Mouse (Mus musculus) adrenal gland, postnatal 25 days (tissue): ENCODE results near the gene Alkbh3. TPM values are rescaled to one million over a fixed set of nuclear protein-coding genes. Genes with fewer than 3 reads are reported as not detected.

Experiments used
- DNase-seq: peaks from one replicate; pipeline ENCODE4 v3.0.0; 2021; ENCODE audit warnings: mixed read lengths
- total RNA-seq: library from RNA; stranded (reverse); gene quantifications from 2 replicates; pipeline ENCODE4 v1.2.3, GENCODE M21; 2021

The Alkbh3 gene
- total RNA-seq, 1 experiment from 2014 or later, result 56.0 TPM

DNA sequence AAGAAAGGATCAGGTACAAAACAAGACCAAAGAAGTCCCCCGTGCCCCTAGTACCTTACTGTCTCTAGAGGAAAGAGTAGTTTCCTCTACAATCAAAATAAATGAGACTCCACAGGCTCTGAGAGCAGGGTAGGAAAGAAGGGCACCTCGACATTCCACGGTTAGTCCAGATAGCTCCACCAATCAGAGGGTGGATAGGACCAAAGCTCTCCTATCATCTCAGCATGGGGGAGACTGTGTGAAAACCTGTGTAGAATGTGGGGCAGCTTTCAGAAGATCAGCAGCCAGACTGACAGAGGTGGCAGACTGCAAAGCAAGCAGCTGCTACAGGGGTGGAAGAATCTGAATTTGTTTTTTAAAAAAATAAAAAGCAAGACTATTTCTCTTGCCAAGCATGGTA lies 17.8 kb downstream of the Alkbh3 start:
- no peak for DNase-seq

DNA sequence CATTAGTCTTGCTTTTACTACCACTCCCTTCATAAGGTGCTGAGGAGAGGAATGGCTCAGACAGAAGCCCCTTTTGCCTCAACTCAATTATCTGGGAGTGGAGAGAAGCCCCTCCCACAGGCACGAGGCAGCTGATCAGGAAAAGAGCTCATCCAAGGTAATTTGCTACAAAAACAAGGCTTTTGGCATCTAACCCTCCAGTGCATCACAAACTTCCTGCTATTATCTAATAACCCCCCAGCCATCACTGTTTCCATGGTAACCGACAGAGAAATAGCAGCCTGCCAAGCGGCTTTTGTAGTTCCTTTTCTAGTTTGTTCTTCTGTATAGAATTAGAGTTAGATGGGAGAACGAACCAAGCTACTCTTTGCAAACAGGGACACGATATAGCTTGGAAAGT lies 18.3 kb downstream of the Alkbh3 start:
- DNase-seq, result no peak

DNA sequence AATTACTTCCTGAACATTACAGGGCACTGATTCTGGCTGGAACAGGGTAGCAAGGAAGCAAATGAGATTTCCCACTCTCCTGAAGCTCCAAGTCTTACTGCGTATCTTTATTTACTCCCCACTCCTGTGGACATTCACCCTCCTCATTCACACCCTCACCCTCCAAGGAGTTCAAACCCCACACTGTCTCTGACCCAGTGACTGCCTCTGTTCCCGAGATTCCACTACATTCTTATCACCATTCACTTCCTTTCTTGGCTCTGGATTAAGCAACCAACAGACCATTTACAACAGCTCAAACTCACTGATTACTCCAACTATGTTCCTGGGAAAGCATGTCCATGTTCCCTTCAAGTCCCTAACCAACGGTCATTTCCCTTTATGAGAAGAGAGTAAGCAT lies 19.3 kb downstream of the Alkbh3 start:
- DNase-seq, result no peak

DNA sequence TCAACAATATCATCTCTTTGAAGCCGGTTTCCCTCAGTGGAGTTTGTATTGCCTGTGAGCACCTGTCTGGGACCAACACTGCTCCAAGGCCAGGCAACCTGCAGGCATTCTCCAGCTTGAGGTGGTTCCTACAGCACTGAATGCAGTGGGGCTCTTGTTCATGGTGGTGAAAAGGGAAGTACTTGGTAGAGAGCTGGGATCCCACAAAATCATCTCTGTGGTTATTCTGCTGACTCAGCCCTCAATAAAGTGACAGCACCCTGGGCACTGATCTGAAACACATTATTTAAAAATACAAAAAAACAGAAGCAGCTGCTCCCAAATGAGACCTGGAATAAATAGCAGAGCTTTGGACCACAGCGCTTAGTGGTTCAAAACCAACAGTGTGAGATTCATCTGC lies 22.2 kb downstream of the Alkbh3 start:
- no peak for DNase-seq

DNA sequence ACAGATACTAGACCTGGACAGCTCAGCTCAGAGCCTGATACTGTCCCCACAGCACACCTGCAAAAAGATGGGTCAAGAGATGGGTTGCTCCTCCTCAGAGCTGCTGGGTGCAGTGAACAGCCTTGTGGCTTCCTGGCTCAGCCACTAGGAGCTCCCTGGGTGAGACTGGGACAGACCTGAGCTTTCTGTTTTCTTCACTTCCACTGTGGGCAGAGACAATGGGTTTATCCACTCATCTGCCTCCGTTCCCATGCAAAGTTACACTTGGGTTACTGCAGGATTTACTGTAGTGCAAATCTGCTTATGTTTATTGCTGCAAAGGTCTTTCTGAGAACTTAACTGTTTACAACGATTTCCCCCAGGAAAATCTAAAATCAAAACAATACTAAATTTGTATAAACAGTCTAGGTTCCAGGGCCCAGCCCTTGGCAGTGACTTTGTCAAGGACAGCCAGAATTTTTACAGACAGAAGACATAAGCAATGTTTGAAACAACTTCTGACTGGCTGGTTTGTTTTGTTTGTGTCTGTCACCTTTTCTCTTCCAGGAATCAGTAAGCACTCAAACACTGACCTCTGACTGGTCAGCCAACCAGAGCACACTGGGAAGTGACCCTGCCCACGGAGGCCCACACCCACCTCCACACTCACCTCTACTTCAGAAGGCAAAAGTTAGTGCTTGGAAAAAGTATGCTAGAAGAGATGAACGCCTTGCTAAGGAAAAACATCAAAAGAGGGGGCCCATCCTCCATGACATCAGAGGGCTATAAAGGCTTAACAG lies 28.0 kb downstream of the Alkbh3 start:
- no peak for DNase-seq

DNA sequence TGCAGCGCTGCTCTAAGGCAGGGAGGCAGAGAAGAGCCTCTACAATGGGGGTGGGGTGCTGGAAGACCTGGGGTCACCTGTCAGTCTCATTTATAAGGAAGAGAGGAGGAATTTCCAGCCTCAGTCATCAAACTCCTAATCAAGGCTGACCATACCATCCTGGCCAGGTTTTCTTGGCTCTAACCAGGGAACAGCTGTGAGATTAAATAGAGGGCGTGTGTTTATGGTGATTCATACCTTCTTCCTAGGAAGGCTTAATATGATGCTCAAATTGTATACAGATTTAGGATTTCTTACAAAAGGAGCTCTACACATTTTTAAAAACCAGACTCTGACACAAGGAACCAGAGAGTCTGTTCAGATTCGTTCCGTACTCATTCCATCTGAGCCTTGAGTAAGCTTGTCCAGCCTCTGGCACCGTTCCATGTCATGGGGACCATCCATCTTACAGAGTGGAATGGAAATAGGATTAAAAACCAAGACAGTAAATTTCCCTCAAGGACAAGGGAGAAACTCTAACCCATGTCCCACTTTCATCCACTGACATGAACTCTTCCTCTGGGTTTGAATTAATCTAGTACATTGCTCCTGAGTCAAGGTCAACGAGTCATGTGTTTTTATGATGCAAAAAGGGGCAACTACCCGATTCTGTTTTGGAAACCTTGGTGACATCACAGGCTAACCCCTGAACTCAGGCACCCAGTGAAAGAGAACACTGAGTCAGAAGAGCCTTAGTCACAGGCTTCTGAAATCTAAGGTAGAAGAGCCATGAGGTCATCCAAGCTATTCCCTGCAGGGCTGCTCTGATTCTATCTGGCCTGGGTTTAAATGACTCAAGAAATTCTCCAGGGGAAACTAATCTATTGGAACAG lies 31.1 kb downstream of the Alkbh3 start:
- DNase-seq, result peak; percentile 68

DNA sequence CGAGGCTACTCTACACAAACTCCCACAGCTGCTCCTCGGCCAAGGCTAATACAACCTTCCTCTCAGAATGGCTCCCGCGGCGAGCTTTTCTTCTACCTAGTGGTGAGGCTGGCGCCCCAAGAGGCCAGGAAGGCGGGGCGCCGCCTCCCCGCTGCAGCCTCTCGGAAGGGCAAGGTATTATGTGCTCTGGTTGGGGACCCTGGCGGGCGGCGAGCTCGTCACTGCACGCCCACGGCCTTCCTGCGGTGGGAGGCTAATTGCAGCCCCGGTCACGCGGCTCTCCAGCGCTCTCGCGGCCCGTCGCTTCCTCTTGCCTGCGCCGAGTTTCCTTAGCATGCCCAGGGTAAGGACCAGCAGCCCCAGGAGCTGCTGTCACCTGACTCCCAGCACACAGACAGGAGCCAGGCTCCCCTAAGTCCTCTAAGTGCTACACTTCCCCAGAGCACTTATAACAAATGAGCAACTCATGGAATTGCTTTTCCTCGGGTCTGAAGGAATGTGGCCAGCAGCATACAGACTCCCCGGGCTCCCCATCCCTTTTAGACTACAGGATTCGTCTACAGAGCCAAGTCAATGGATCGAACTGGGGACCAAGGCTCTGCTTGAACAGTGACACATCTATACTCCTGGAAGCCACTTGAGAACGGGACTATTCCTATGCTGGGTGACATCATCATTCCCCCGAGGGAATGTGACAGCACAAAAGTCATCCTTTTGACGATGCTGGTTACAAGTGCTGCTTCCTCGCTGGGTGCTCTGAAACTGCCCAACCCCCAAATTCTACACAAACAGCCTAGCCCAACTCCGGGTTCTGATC lies 34.0 kb downstream of the Alkbh3 start:
- DNase-seq, result peak; percentile 64

DNA sequence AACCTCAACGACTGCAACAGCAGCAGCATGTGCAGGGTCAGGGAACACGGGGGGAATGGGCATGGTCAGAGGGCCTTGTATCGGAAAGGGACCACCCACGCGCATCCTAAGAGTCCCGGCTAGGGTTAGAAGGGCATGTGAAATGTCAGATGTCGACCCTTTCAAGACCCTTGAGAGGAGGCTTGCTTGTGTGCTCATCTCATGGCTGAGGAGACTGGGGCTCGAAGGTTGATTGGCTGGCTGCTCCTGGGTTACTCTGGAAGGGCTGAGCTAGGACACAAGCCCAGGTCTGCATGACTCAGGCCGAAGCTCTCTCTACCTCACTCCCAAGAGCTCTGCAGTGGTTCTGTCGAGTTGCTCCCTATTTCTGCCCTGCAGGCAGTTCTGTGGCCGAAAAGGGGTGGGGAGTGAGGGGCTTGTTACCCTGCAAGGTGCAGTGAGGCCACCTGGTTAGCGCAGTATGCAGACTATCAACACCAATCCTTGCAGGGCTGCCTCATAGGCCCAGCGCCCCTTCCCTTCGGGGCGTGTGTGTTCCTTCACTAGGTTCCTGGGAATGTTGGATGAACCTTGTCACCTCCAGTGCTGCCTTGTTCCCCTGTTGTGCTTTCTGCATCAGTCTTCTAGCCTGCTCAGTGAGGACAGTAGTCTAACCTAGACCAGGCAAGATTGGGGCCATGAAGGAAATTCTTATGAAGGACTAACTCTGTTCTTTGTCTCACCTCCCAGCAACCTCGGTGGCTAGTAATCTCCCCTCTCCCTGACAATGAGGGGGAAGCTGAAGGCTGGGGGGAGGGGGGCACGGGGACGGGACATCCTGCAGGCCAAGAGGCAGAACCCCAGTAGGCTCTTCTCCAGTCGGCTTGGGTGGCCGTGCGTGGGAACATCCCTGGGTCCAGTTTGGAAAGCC lies 34.8 kb downstream of the Alkbh3 start:
- no peak for DNase-seq

DNA sequence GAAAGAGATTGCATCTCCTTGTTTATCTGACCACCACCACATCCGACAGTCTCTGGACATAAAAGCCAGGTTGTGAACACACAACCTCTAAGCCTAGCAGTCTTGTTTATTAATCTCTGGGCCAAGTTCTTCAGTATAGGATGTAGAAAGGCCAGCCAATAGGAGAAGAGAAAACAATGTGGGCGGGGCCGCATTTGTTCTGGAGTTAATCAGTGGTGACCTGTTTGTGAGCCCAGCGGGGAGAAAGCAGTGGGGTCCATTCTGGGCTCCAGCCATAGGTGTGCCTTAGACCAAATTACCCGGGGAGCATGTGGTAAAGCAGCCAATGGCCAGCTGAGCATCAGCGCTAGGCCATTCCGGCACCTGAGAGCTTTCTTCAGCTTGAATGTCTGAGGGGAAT lies 35.6 kb downstream of the Alkbh3 start:
- DNase-seq, result no peak

DNA sequence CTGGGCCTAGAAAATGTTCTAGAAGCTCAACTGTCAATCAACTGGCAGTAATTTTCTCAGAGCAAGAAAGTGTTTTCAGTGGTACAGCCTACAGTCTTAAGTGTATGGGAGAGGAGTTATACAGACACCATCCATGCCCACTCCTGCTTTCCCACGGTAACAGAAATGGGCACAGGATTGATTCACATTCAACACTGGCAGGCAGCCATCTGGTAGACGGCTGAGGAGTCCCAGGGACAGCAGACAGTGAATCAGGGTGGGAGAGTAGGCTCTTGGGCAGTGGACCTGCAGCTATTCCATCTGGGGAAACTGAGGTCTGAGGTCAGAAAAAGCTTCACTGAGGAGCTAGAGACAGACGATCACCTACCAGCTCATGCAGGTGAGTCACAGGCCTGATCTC lies 39.0 kb downstream of the Alkbh3 start:
- DNase-seq, result no peak

DNA sequence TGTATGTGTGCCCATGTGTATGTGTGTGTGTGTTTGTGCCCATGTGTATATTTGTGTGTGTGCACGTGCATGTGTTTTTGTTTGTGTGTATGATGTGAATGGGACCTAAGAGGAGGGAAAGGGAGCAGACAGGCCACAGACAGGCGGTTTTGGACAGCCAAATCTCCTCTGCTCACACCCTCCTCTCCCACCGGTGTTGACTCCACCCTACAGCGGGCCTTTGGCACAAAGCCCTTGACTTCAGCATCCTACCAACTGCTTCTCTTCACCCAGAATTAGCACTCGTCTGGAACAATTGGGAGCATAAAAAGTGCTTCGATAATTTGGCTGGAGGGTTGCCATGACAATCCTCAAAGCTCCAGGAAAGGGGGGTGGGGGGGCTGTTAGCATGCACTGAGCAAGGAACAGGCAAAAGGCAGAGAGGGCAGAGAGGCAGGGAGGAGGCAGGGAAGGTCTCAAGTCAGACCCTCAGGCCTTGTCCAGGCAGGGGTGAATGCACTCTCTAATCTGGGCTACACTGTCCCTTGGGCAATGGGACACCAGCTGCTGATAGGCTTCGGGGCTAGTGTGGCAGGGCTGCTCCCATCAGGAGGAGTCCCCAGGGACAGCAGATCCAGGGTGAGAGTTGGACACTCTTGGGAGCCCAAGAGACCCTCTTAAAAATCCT lies 46.0 kb downstream of the Alkbh3 start:
- DNase-seq, result no peak

DNA sequence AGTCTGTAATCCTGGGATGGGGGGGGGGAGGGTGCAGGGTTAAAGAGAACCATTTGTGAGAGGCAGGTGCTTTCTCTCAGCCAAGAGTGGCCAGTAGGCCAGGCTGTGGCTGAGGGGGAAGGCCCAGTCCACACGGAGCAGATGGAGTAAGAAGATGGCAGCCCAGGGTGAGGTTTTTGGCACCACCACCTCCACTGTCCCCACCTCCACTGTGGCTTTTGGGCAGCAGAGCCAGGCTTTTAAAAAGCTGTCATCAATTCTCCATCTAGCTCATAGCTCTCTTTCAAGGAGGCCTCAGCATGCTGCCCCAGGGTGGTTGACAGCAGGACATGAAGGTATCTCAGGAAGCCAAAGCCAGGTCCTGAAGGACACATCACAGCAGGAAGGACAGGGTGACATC lies 46.8 kb downstream of the Alkbh3 start:
- no peak for DNase-seq

DNA sequence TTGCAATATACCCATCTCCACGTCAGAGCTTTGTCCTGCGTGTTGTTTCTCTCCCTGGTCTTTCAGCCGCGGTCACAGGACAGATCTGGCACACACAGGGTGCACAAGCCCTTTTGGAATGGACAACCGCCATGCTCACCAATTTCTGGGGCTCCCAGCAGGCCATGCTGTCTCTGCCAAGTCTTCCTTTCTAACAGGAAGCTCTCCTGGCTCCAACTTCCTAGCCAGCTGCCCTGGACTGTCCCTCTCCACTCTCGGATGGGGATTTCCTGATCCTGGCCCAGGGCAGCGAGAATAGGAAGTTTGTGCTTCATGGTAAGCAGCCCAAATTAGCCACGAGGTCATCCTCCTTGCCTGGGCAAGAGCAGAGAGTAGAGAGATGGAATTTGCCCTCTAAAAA lies 48.9 kb downstream of the Alkbh3 start:
- DNase-seq, result peak; percentile 16

DNA sequence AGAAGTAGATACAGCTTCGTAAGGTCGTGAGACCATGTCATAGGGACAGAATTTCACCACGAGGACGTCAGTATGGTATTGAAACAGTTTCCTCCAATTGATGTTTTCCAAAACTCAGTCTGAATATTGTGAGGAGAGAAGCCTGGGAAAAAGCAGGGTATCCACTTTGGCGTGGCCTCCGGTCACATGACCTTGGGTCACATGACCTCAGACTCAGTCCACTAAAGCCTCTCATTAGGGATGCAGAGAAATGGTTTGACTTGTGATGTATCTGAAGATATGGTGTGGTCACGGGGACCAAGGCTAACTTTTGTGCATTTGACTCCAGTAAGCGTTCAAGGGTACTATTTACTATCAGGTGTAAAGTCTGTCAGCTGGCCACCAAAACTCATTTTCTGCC lies 51.3 kb downstream of the Alkbh3 start:
- DNase-seq, result no peak

DNA sequence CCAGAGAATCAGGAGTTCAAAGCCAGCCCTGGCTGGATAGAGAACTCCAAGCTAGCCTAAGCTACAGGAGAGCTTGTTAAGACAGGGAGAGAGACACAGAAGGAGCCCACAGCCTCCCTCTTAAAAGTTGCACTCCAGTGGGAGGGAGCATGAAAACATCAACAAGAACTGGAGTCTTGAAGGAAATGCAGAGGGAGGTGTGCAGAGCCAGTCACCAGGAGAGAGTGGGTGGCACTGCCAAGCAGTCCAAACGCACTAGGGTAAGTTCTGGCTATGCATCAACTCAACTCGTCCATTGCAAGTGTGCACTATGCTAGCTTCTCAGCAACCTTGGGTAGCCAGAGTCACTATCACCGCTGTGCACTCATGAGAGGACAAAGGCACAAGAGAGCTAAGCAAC lies 52.4 kb downstream of the Alkbh3 start:
- DNase-seq, result no peak

DNA sequence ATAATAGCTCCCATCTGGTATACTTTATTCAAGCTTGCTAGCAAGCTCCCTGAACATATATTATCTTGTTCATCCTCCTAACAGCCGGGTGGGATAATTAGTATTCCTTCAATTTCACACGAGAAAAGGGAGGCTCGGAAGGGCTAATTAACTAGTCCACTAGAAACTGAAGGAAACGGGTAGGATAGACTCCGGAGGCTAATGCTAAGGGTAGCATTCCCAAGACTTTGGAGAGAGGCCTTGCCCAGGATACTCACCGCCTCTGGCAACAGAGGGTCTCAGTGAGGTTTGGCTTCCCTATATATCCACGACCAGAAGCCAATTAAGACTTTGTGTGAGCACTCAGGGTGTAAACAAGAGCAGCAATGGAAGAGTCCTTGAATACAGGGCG lies 52.8 kb downstream of the Alkbh3 start:
- no peak for DNase-seq

DNA sequence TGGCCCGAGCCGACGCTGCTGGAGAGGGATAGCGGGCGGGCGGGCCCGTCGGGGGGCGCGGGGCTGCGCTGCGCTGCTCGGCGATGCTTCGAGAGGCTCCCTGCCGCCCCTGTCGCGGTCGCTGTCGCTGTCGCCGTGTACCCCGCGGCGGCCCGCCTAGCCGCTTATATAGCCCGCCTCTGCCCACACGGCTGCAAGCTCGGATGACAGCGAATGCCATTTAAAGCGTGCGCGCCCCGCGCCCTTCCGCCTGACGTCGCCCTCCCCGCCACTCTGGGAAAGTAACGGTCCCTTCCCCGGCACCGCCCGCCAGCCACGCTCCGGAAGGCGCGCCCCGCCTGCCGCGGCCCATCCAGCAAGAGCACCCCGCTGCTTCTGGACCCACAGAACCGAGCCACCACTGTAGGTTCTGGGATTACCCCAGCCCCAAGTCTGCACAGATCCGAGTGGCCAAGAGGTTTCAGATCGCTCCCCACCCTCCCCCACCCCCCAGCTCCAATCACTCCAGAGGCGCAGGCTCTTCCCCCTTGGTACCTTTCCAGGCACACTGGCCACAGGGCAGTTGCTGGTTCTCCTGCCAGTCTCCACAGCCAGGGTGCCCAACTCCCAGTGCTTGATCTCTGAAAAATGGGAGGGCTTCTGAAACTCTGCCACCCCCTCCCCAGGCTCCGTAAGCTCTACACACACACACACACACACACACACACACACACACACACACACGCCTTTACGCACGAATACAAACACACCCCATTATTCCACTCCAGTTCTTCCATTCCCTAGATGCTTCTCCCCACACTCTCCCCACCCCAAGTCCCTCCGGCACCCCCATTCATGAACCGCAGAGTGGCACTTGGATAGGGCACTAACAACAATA lies 53.5 kb downstream of the Alkbh3 start, which contains the start of gene Gm13889:
TSS of gene Gm13889 (minus strand) at position 294 of the 877 bp plus-strand sequence.
- peak; percentile 83 for DNase-seq

DNA sequence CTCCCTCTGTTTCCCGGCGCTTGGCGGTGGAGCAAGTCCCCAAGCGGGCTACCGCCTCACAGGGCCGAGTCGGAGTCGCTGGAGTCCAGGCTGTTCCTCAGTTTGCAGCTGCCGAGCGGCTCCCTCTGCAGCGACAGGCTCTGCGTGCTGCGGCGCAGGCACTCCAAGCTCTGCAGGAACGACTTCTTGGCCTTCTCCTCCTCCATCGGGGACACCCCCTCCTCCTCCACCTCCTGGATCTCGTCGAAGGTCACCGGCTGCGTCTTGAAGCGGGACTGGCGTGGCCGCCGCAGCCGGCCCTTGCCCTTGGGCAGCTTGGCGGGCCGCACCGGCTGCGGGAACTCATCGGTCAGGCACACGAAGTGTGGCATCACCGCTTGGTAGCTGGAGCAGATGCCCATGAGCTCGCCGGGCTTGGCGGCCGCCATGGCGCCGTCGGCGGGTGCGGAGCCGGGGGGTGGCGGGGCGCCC lies 54.2 kb downstream of the Alkbh3 start:
- peak; percentile 61 for DNase-seq

DNA sequence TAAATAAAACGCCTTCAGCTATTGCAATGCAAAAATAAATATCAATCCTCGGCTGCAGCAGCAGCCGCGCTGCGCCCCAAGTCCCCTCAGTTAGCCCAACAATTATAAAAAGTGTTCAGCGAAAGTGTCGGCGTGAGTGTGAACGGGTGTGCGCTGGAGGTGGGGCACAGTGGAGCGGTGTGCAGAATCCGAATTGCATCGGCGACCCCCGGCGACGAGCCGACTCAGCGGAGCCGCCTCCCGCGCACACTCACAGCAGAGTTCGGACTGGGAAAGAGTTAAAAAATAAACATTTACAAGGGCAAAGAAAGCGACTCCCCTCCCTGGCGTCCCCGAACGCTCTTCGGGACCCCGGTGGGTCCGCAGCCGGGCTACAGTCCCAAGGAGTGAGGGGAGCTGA lies 54.7 kb downstream of the Alkbh3 start:
- DNase-seq, result no peak
